Mouse (Mus musculus): ENCODE measurements around the gene Mmp25. TPM values are rescaled to one million over a fixed set of nuclear protein-coding genes. Genes with fewer than 3 reads are reported as not detected.
A peak's percentile ranks its signal among the peaks of the same experiment; 100 is the strongest.

Mmp25 gene
- polyA plus RNA-seq, 1 experiment: not detected

DNA sequence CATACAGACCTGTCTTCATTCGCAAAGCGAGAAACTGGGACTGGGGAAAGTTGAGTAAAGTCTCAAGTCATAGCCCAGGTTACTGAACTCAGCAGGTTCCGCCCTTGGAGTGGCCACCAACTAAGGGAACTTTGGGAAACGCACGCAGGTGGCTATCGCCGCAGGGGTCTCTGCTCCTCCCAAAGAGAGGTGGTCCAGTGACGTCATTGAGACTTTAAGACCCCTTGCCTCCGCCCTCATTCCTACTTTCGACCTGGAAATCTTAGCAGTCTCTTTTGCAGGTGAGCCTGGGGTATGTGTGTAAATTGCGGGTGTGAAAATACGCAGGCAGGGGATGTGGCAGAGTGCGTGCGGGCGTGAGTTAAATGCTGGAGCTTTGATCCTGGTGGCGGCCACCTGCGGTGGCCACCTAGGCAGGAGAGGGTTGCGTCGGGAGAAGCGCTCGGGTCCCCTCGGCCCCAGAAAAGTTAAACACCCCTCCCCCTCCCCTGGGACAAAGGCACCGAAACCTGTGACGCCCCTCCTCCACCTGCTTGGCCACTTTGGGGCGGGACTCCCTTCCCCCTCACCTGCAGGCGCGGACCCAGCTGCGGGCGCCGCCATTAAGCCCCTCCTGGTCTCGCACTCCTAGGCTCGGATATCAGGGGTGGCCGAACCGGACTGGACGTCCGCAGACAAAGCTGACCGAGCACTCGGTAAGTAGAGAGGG lies 34.2 kb upstream of the Mmp25 start, which contains the start of gene Cldn6:
Gene Cldn6 (plus strand): TSS at position 123 of the 709 bp plus-strand sequence.
- peaks cover 3% of the 10 kb centered on the region for H3K36me3 ChIP-seq (ENCODE audit: control insufficient read depth, insufficient read depth)
- TF ChIP-seq USF1 (IDR thresholded peaks at IDR 0.05; ENCODE audit: low read depth): no peak
- no peak within 1 kb of the TSS for H3K4me3 ChIP-seq
- H3K4me2 ChIP-seq (ENCODE audit: low read depth): peak within 1 kb of the TSS; percentile 97
- no peak within 1 kb of the TSS for H3ac ChIP-seq (ENCODE audit: control insufficient read depth, insufficient read length)
- H3K27me3 ChIP-seq (ENCODE audit: control insufficient read depth, insufficient read depth, insufficient read length): no peaks in the 10 kb centered on the region
- peaks cover 12% of the 10 kb centered on the region for H3K79me2 ChIP-seq (ENCODE audit: control insufficient read depth, insufficient read depth)

GRCm38 (mm10) chr17:23677236-23677679 lies 32.2 kb upstream of the Mmp25 start, which contains the start of gene Tnfrsf12a:
Gene Tnfrsf12a, minus strand, starts transcription at chr17:23677468.
- Histone ChIP-seq H3ac (ENCODE audit: control insufficient read depth, insufficient read length) (peak within 1 kb of the TSS; percentile 72), H3K27me3 (ENCODE audit: control insufficient read depth, insufficient read depth, insufficient read length) (no peaks in the 10 kb centered on the region), H3K4me3 (peak within 1 kb of the TSS; percentile 99), H3K79me2 (ENCODE audit: control insufficient read depth, insufficient read depth) (peaks cover 28% of the 10 kb centered on the region), H3K4me2 (ENCODE audit: low read depth) (peak within 1 kb of the TSS; percentile 99), H3K36me3 (ENCODE audit: control insufficient read depth, insufficient read depth) (peaks cover 3% of the 10 kb centered on the region)
- no peak for TF ChIP-seq USF1 (IDR thresholded peaks at IDR 0.05; ENCODE audit: low read depth)
- no peak for TF ChIP-seq SRF (IDR thresholded peaks at IDR 0.05; ENCODE audit: control insufficient read depth, insufficient read length, low read depth)
- TF ChIP-seq MYOD1 (IDR thresholded peaks at IDR 0.05; ENCODE audit: control insufficient read depth in 1 of 3, insufficient read length in 2 of 3, low read depth in 2 of 3): peak in 1 of 3 experiments; percentile 34
- no peak for TF ChIP-seq TCF12 (IDR thresholded peaks at IDR 0.05; ENCODE audit: insufficient read depth, poor library complexity, severe bottlenecking)
- TF ChIP-seq POLR2AphosphoS2 (IDR thresholded peaks at IDR 0.05; ENCODE audit: insufficient read length, low read depth): peak; percentile 100
- TF ChIP-seq POLR2A (IDR thresholded peaks at IDR 0.05; ENCODE audit: insufficient read length, low read depth): peak; percentile 99
- peak; percentile 3 for TF ChIP-seq MAX (IDR thresholded peaks at IDR 0.05; ENCODE audit: low read depth)
- peak; percentile 49 for TF ChIP-seq REST (IDR thresholded peaks at IDR 0.05; ENCODE audit: insufficient read depth, insufficient read length)
- peak in 1 of 3 experiments; percentile 3 for TF ChIP-seq MYOG (IDR thresholded peaks at IDR 0.05; ENCODE audit: control insufficient read depth in 1 of 3, insufficient read depth in 1 of 3, insufficient read length in 2 of 3, low read depth in 2 of 3)
- TF ChIP-seq E2F4 (IDR thresholded peaks at IDR 0.05; ENCODE audit: insufficient read depth): no peak
- TF ChIP-seq TCF3 (IDR thresholded peaks at IDR 0.05; ENCODE audit: insufficient read length, low read depth): no peak

DNA sequence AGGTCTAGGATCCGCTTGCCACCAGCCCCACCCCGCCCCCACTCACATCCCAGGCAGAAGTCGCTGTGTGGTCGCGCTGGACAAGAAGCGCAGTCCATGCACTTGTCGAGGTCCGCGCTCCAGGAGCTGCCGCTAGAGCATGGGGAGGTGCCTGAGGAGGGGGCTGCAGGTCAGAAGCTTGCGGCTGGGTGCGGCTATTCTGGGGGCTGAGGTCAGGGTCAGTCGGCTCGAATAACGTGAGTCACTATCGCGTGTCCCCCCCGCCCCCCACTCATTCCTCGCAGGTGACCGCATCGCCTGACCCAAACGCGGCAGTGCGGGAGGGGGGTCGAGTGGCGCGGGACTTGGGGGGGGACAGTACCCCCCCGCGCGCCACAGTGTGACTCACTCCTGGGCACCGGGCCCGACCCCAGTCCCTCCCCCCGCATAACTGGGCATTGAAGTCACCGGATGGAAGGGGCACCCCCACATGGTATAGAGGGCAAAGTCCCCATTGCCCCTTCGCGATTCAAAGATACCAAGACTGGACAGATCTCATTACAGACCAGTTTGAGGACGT lies 31.5 kb upstream of the Mmp25 start:
- TF ChIP-seq MYOD1 (IDR thresholded peaks at IDR 0.05; ENCODE audit: control insufficient read depth in 1 of 3, insufficient read length in 2 of 3, low read depth in 2 of 3) (peak in 1 of 3 experiments; percentile 63), USF1 (IDR thresholded peaks at IDR 0.05; ENCODE audit: low read depth) (no peak), TCF3 (IDR thresholded peaks at IDR 0.05; ENCODE audit: insufficient read length, low read depth) (peak; percentile 43), MYOG (IDR thresholded peaks at IDR 0.05; ENCODE audit: control insufficient read depth in 1 of 3, insufficient read depth in 1 of 3, insufficient read length in 2 of 3, low read depth in 2 of 3) (peak in 2 of 3 experiments; percentile 2 to 34), POLR2A (IDR thresholded peaks at IDR 0.05; ENCODE audit: insufficient read length, low read depth) (peak; percentile 51), POLR2AphosphoS2 (IDR thresholded peaks at IDR 0.05; ENCODE audit: insufficient read length, low read depth) (peak; percentile 71), REST (IDR thresholded peaks at IDR 0.05; ENCODE audit: insufficient read depth, insufficient read length) (no peak)
- H3K4me3 ChIP-seq: peak overlapping the region; percentile 99
- H3K36me3 ChIP-seq (ENCODE audit: control insufficient read depth, insufficient read depth): peaks cover 5% of the 10 kb centered on the region
- peaks cover 34% of the 10 kb centered on the region for H3K79me2 ChIP-seq (ENCODE audit: control insufficient read depth, insufficient read depth)
- H3ac ChIP-seq (ENCODE audit: control insufficient read depth, insufficient read length): peak overlapping the region; percentile 72
- H3K27me3 ChIP-seq (ENCODE audit: control insufficient read depth, insufficient read depth, insufficient read length): no peaks in the 10 kb centered on the region
- peak overlapping the region; percentile 99 for H3K4me2 ChIP-seq (ENCODE audit: low read depth)

GRCm38 (mm10) chr17:23675564-23676281 lies 30.6 kb upstream of the Mmp25 start:
- Histone ChIP-seq H3K79me2 (ENCODE audit: control insufficient read depth, insufficient read depth) (peaks cover 34% of the 10 kb centered on the region), H3K4me2 (ENCODE audit: low read depth) (peak overlapping the region; percentile 99), H3ac (ENCODE audit: control insufficient read depth, insufficient read length) (peak overlapping the region; percentile 72), H3K4me3 (peak overlapping the region; percentile 99), H3K27me3 (ENCODE audit: control insufficient read depth, insufficient read depth, insufficient read length) (no peaks in the 10 kb centered on the region), H3K36me3 (ENCODE audit: control insufficient read depth, insufficient read depth) (peaks cover 5% of the 10 kb centered on the region)
- TF ChIP-seq REST (IDR thresholded peaks at IDR 0.05; ENCODE audit: insufficient read depth, insufficient read length): no peak
- peak; percentile 89 for TF ChIP-seq POLR2AphosphoS2 (IDR thresholded peaks at IDR 0.05; ENCODE audit: insufficient read length, low read depth)
- peak in 1 of 3 experiments; percentile 11 for TF ChIP-seq MYOG (IDR thresholded peaks at IDR 0.05; ENCODE audit: control insufficient read depth in 1 of 3, insufficient read depth in 1 of 3, insufficient read length in 2 of 3, low read depth in 2 of 3)

GRCm38 (mm10) chr17:23675127-23675526 lies 30.1 kb upstream of the Mmp25 start:
- peaks cover 34% of the 10 kb centered on the region for H3K79me2 ChIP-seq (ENCODE audit: control insufficient read depth, insufficient read depth)
- no peaks in the 10 kb centered on the region for H3K27me3 ChIP-seq (ENCODE audit: control insufficient read depth, insufficient read depth, insufficient read length)
- H3K4me3 ChIP-seq: peak overlapping the region; percentile 99
- peaks cover 6% of the 10 kb centered on the region for H3K36me3 ChIP-seq (ENCODE audit: control insufficient read depth, insufficient read depth)
- TF ChIP-seq POLR2A (IDR thresholded peaks at IDR 0.05; ENCODE audit: insufficient read length, low read depth): peak; percentile 40
- TF ChIP-seq TCF12 (IDR thresholded peaks at IDR 0.05; ENCODE audit: insufficient read depth, poor library complexity, severe bottlenecking): no peak
- no peak for TF ChIP-seq REST (IDR thresholded peaks at IDR 0.05; ENCODE audit: insufficient read depth, insufficient read length)
- TF ChIP-seq MYOD1 (IDR thresholded peaks at IDR 0.05; ENCODE audit: control insufficient read depth in 1 of 3, insufficient read length in 2 of 3, low read depth in 2 of 3): no peak
- TF ChIP-seq POLR2AphosphoS2 (IDR thresholded peaks at IDR 0.05; ENCODE audit: insufficient read length, low read depth): peak; percentile 84
- peak in 1 of 3 experiments; percentile 12 for TF ChIP-seq MYOG (IDR thresholded peaks at IDR 0.05; ENCODE audit: control insufficient read depth in 1 of 3, insufficient read depth in 1 of 3, insufficient read length in 2 of 3, low read depth in 2 of 3)
- TF ChIP-seq CEBPB (IDR thresholded peaks at IDR 0.05; ENCODE audit: insufficient read depth, poor library complexity, severe bottlenecking): no peak
- peak overlapping the region; percentile 6 for H3ac ChIP-seq (ENCODE audit: control insufficient read depth, insufficient read length)
- H3K4me2 ChIP-seq (ENCODE audit: low read depth): peak overlapping the region; percentile 99

Measured in myocyte (in vitro differentiated cells).